Mouse (Mus musculus): ENCODE results near the gene Itpripl2.

DNA sequence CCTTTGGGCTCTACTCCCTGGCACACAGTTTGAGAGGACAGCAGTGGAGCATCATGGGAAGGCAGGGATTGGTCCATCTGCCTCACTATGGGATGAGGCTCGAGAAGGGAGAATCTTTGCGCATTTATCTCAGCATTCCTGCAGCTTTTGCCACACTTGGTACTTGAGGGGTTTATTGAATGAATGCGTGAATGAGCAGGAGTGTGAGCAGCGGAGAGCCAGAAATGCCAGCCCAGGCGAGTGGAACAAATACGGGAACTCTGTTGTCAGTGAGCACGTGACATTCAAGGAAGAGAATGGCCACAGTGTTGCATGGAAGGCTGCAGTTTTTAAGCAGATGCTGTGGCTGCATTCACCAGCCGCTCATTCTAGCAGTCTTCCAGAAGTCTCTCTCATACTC, 10.6 kb upstream of the Itpripl2 start:
- no peak for TF ChIP-seq POLR2AphosphoS2 (IDR thresholded peaks at IDR 0.05; ENCODE audit: low read depth, low read length)
- no peak for TF ChIP-seq SMC3 (IDR thresholded peaks at IDR 0.05; ENCODE audit: low read depth, low read length)
- TF ChIP-seq MAX (IDR thresholded peaks at IDR 0.05; ENCODE audit: low read length): no peak
- no peak for TF ChIP-seq POLR2A (IDR thresholded peaks at IDR 0.05; ENCODE audit: low read depth, low read length)
- no peak for TF ChIP-seq CTCF (conservative IDR thresholded peaks at IDR 0.05 in 1 of 2, IDR thresholded peaks at IDR 0.05 in 1 of 2; ENCODE audit: low read depth in 2 of 2, low read length in 2 of 2)
- no peak for TF ChIP-seq ETS1 (conservative IDR thresholded peaks at IDR 0.05; ENCODE audit: low read depth, low read length)
- no peak for TF ChIP-seq SIN3A (IDR thresholded peaks at IDR 0.05; ENCODE audit: low read length)
- TF ChIP-seq EP300 (IDR thresholded peaks at IDR 0.05; ENCODE audit: low read length): no peak
- no peak for TF ChIP-seq MAFK (IDR thresholded peaks at IDR 0.05; ENCODE audit: insufficient replicate concordance, low read length)
- TF ChIP-seq NRF1 (IDR thresholded peaks at IDR 0.05; ENCODE audit: low read depth, low read length): no peak
- TF ChIP-seq PAX5 (IDR thresholded peaks at IDR 0.05; ENCODE audit: low read length): no peak
- TF ChIP-seq JUND (conservative IDR thresholded peaks at IDR 0.05; ENCODE audit: low read depth, low read length): no peak
- no peak for TF ChIP-seq HCFC1 (IDR thresholded peaks at IDR 0.05; ENCODE audit: low read depth, low read length)
- TF ChIP-seq TCF12 (IDR thresholded peaks at IDR 0.05; ENCODE audit: low read depth, low read length): no peak
